Mouse (Mus musculus): ENCODE data around the gene Ccdc186. TPM values are rescaled to one million over a fixed set of nuclear protein-coding genes. Genes with fewer than 3 reads are reported as not detected.

Gene Ccdc186
- polyA plus RNA-seq, 2 experiments = 16.0 to 24.0 TPM

- H3K4me1 ChIP-seq (ENCODE audit: control insufficient read depth, insufficient read depth, low read length) = peaks cover 5% of the 10 kb centered on the region; the same call in 1 of the 2 replicates
- H3K27ac ChIP-seq (replicated peaks; ENCODE audit: low read depth, low read length) = no peak overlapping the region
- H3K4me2 ChIP-seq (replicated peaks; ENCODE audit: low read depth, low read length, severe bottlenecking) = no peak overlapping the region
- no peaks in the 10 kb centered on the region for H3K27me3 ChIP-seq (ENCODE audit: control insufficient read depth, insufficient read depth, low read length)
- peak; percentile 44 for DNase-seq (ENCODE audit: low spot score)
- H3K4me3 ChIP-seq (replicated peaks; ENCODE audit: low read length) = no peak overlapping the region
- WGBS = 37% methylated on average over 9 of the region's 9 CpGs
- no peak for TF ChIP-seq POLR2A (IDR thresholded peaks at IDR 0.05; ENCODE audit: borderline replicate concordance, extremely low read depth, insufficient read depth, insufficient read length)
- peaks cover 74% of the 10 kb centered on the region for H3K36me3 ChIP-seq (ENCODE audit: control insufficient read depth, insufficient read depth, low read length)
- no peak overlapping the region for H3K9ac ChIP-seq (ENCODE audit: low read depth, low read length, severe bottlenecking)
- ATAC-seq (ENCODE audit: low FRiP score, low read depth) = no peak; the same call in 1 of the 2 replicates
- H3K9me3 ChIP-seq (ENCODE audit: control insufficient read depth, low read length) = no peaks in the 10 kb centered on the region
These were observed 10.4 kb downstream of the Ccdc186 start for GRCm38 (mm10) chr19:56811590-56811989.

DNA sequence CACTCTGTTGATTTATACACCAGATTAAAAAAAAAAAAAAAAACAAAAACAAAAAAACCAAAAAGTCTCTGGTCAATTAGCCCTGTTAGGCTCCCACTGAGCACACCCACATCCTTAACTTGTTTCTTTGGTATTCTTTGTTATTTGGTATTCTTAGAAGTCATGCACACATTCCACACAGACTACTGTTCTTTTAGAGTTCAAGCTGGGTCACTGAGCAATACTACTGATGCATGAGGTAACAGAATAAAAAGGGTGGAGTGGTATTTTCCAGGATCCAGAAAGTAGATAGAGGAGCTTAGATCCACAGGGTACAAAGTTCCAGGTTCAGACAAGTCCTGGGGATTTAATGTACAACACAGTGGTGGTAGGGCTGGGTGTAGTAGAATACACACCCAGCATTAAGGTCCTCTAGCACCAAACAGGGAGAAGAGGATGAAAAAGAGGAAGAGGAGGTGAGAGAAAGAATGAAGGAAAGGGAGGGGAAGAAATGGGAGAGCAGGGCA lies 11.3 kb downstream of the Ccdc186 start:
- Histone ChIP-seq H3K27me3 (ENCODE audit: control insufficient read depth, insufficient read depth, low read length) (no peaks in the 10 kb centered on the region), H3K4me2 (replicated peaks; ENCODE audit: low read depth, low read length, severe bottlenecking) (no peak overlapping the region), H3K36me3 (ENCODE audit: control insufficient read depth, insufficient read depth, low read length) (peaks cover 80% of the 10 kb centered on the region), H3K9ac (ENCODE audit: low read depth, low read length, severe bottlenecking) (no peak overlapping the region), H3K4me3 (replicated peaks; ENCODE audit: low read length) (no peak overlapping the region), H3K27ac (replicated peaks; ENCODE audit: low read depth, low read length) (no peak overlapping the region), H3K9me3 (ENCODE audit: control insufficient read depth, low read length) (no peaks in the 10 kb centered on the region), H3K4me1 (ENCODE audit: control insufficient read depth, insufficient read depth, low read length) (peaks cover 4% of the 10 kb centered on the region; the same call in 1 of the 2 replicates)
- ATAC-seq (ENCODE audit: low FRiP score, low read depth) (no peak), DNase-seq (ENCODE audit: low spot score) (no peak)
- TF ChIP-seq POLR2A (IDR thresholded peaks at IDR 0.05; ENCODE audit: borderline replicate concordance, extremely low read depth, insufficient read depth, insufficient read length) = no peak

DNA sequence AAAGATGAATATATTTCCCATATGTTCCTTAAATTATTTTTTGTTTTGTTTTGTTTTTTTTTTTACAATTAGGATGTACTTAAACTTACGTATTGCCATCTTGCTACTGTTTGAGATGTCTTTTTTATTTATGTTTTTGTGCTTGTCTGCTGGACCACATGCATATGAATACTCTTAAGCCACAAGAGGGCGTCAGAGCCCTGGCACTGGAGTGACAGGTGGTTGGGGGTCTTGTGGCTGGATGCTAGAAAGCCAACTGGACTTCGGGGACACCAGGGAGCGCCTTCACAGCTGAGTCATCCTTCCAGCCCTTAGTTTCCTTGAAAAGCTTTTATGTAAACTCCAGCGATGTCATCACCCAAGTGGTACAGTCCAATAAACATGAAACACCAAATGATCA lies 13.2 kb downstream of the Ccdc186 start:
- TF ChIP-seq POLR2A (IDR thresholded peaks at IDR 0.05; ENCODE audit: borderline replicate concordance, extremely low read depth, insufficient read depth, insufficient read length) = no peak
- ATAC-seq (ENCODE audit: low FRiP score, low read depth) = 0 out of 2 replicates have a peak, but pooled peaks have one; percentile 44
- peak; percentile 50 for DNase-seq (ENCODE audit: low spot score)
- H3K9me3 ChIP-seq (ENCODE audit: control insufficient read depth, low read length) = no peaks in the 10 kb centered on the region
- H3K4me2 ChIP-seq (replicated peaks; ENCODE audit: low read depth, low read length, severe bottlenecking) = no peak overlapping the region
- no peaks in the 10 kb centered on the region for H3K27me3 ChIP-seq (ENCODE audit: control insufficient read depth, insufficient read depth, low read length)
- H3K9ac ChIP-seq (ENCODE audit: low read depth, low read length, severe bottlenecking) = no peak overlapping the region
- H3K4me3 ChIP-seq (replicated peaks; ENCODE audit: low read length) = no peak overlapping the region
- no peak overlapping the region for H3K27ac ChIP-seq (replicated peaks; ENCODE audit: low read depth, low read length)
- H3K4me1 ChIP-seq (ENCODE audit: control insufficient read depth, insufficient read depth, low read length) = peaks cover 4% of the 10 kb centered on the region; the same call in 1 of the 2 replicates
- H3K36me3 ChIP-seq (ENCODE audit: control insufficient read depth, insufficient read depth, low read length) = peaks cover 87% of the 10 kb centered on the region
- 58% methylated on average over 5 of the region's 5 CpGs for WGBS

DNA sequence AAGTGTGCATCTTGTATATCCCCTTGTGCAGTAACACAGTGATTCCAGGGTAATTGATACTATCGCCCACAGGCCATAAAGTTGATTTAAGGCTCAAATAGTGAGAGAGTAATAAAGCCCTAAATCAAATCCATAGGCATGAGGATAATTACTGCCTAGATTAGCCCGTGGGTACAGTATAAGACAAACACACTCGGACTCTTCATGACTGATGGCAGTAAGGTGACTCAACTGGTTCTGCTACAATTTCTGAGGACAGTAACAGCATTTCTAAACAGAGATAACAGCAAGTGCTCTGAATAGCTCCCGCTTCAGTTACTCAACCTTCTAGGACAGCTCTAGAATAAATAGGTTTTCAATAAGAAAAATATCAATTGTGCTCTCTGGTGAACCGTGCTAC lies 14.9 kb downstream of the Ccdc186 start:
- ATAC-seq (ENCODE audit: low FRiP score, low read depth) (no peak), DNase-seq (ENCODE audit: low spot score) (no peak)
- no peak overlapping the region for H3K27ac ChIP-seq (replicated peaks; ENCODE audit: low read depth, low read length)
- 51% methylated on average over 5 of the region's 5 CpGs for WGBS
- no peak overlapping the region for H3K4me2 ChIP-seq (replicated peaks; ENCODE audit: low read depth, low read length, severe bottlenecking)
- peaks cover 89% of the 10 kb centered on the region for H3K36me3 ChIP-seq (ENCODE audit: control insufficient read depth, insufficient read depth, low read length)
- TF ChIP-seq POLR2A (IDR thresholded peaks at IDR 0.05; ENCODE audit: borderline replicate concordance, extremely low read depth, insufficient read depth, insufficient read length) = no peak
- peaks cover 4% of the 10 kb centered on the region; the same call in 1 of the 2 replicates for H3K4me1 ChIP-seq (ENCODE audit: control insufficient read depth, insufficient read depth, low read length)
- no peak overlapping the region for H3K9ac ChIP-seq (ENCODE audit: low read depth, low read length, severe bottlenecking)
- H3K27me3 ChIP-seq (ENCODE audit: control insufficient read depth, insufficient read depth, low read length) = no peaks in the 10 kb centered on the region
- H3K9me3 ChIP-seq (ENCODE audit: control insufficient read depth, low read length) = no peaks in the 10 kb centered on the region
- no peak overlapping the region for H3K4me3 ChIP-seq (replicated peaks; ENCODE audit: low read length)

DNA sequence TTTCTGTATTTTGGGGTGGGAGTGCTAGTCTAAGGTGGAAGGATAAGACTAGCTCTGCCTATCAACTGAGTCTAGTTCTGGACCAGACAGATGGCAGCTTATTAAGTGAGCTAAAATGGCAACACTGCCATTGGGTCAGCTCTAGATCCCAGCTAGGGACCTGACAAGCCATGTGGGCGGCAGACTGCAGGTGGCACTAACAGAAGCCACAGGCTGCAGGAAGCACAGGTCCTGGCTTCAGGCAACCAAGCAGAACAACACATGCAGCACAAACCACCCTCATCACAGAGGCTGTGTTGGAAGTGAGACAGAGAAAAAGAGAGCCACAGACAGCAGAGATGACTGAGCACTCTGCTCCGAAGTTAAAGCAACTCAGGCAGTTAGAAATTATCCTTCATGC lies 16.6 kb downstream of the Ccdc186 start:
- DNase-seq (ENCODE audit: low spot score) = no peak
- whole genome bisulfite sequencing = 83% methylated on average over 2 of the region's 2 CpGs
- H3K4me3 ChIP-seq (replicated peaks; ENCODE audit: low read length) = no peak overlapping the region
- no peak overlapping the region for H3K9ac ChIP-seq (ENCODE audit: low read depth, low read length, severe bottlenecking)
- H3K27me3 ChIP-seq (ENCODE audit: control insufficient read depth, insufficient read depth, low read length) = no peaks in the 10 kb centered on the region
- H3K4me1 ChIP-seq (ENCODE audit: control insufficient read depth, insufficient read depth, low read length) = no peaks in the 10 kb centered on the region
- H3K27ac ChIP-seq (replicated peaks; ENCODE audit: low read depth, low read length) = no peak overlapping the region
- H3K9me3 ChIP-seq (ENCODE audit: control insufficient read depth, low read length) = no peaks in the 10 kb centered on the region
- peaks cover 91% of the 10 kb centered on the region for H3K36me3 ChIP-seq (ENCODE audit: control insufficient read depth, insufficient read depth, low read length)
- no peak for ATAC-seq (ENCODE audit: low FRiP score, low read depth)
- TF ChIP-seq POLR2A (IDR thresholded peaks at IDR 0.05; ENCODE audit: borderline replicate concordance, extremely low read depth, insufficient read depth, insufficient read length) = no peak
- H3K4me2 ChIP-seq (replicated peaks; ENCODE audit: low read depth, low read length, severe bottlenecking) = no peak overlapping the region

GRCm38 (mm10) chr19:56802352-56802746 lies 19.6 kb downstream of the Ccdc186 start:
- 86% methylated on average over 3 of the region's 3 CpGs for WGBS
- no peak overlapping the region for H3K9ac ChIP-seq (ENCODE audit: low read depth, low read length, severe bottlenecking)
- H3K36me3 ChIP-seq (ENCODE audit: control insufficient read depth, insufficient read depth, low read length) = peaks cover 92% of the 10 kb centered on the region
- no peak overlapping the region for H3K27ac ChIP-seq (replicated peaks; ENCODE audit: low read depth, low read length)
- H3K27me3 ChIP-seq (ENCODE audit: control insufficient read depth, insufficient read depth, low read length) = no peaks in the 10 kb centered on the region
- no peaks in the 10 kb centered on the region for H3K4me1 ChIP-seq (ENCODE audit: control insufficient read depth, insufficient read depth, low read length)
- H3K9me3 ChIP-seq (ENCODE audit: control insufficient read depth, low read length) = no peaks in the 10 kb centered on the region
- ATAC-seq (ENCODE audit: low FRiP score, low read depth) (no peak), DNase-seq (ENCODE audit: low spot score) (no peak)
- no peak for TF ChIP-seq POLR2A (IDR thresholded peaks at IDR 0.05; ENCODE audit: borderline replicate concordance, extremely low read depth, insufficient read depth, insufficient read length)
- no peak overlapping the region for H3K4me2 ChIP-seq (replicated peaks; ENCODE audit: low read depth, low read length, severe bottlenecking)
- no peak overlapping the region for H3K4me3 ChIP-seq (replicated peaks; ENCODE audit: low read length)

Data from limb, embryonic 14.5 days (tissue).